Mouse (Mus musculus) brain, embryonic 14.5 days (tissue): Measurements from ENCODE around the gene Mib2.

ENCODE experiments used
- CTCF ChIP-seq: fragments of 200-500 bp; IDR thresholded peaks from 2 replicates; pipeline ENCODE4 v1.5.1; 2012; ENCODE audit warnings: inconsistent platforms, mild to moderate bottlenecking, moderate library complexity, borderline replicate concordance; ENCODE audit not compliant: insufficient read depth, insufficient read length; ENCODE audit errors: extremely low read depth
- POLR2A ChIP-seq: fragments of 200-500 bp; IDR thresholded peaks from 2 replicates; pipeline ENCODE4 v1.6.1; 2012; ENCODE audit warnings: mild to moderate bottlenecking, inconsistent platforms, borderline replicate concordance; ENCODE audit not compliant: poor library complexity, insufficient read depth, insufficient read length, severe bottlenecking; ENCODE audit errors: extremely low read depth

- TF ChIP-seq POLR2A (no peak), CTCF (no peak)
These were observed 38.7 kb downstream of the Mib2 start for GRCm38 (mm10) chr4:155630267-155630666.
